Mouse (Mus musculus) intestine, embryonic 14.5 days (tissue): ENCODE measurements around the gene Prpf40b. TPM values are rescaled to one million over a fixed set of nuclear protein-coding genes. Genes with fewer than 3 reads are reported as not detected.

Experiments
- ATAC-seq: fragments of 200-750 bp; cut with Nextera tagmentation; replicated peaks from 2 replicates; pipeline ENCODE4 v1.8.0; 2017; ENCODE audit warnings: low read depth, moderate number of reproducible peaks, moderate TSS enrichment, moderate library complexity; ENCODE audit not compliant: low FRiP score, low TSS enrichment
- DNase-seq: peaks from one replicate; pipeline ENCODE4 v3.0.0-alpha.2; 2018; ENCODE audit warnings: low spot score
- H3K27ac ChIP-seq: fragments of 300-500 bp; sonication (generic); 2 replicates; pipeline ENCODE4 v1.5.1; 2014; ENCODE audit warnings: low read depth, mild to moderate bottlenecking, control low read depth
- H3K27me3 ChIP-seq: fragments of 300-500 bp; sonication (generic); replicated peaks from 2 replicates; pipeline ENCODE4 v1.6.1; 2014; ENCODE audit warnings: low read length, control low read depth; ENCODE audit not compliant: control insufficient read depth, insufficient read depth
- H3K36me3 ChIP-seq: fragments of 300-500 bp; sonication (generic); 2 replicates; pipeline ENCODE4 v1.6.1; 2014; ENCODE audit warnings: low read length, control low read depth; ENCODE audit not compliant: control insufficient read depth, insufficient read depth
- H3K4me1 ChIP-seq: fragments of 300-500 bp; sonication (generic); replicated peaks from 2 replicates; pipeline ENCODE4 v1.6.1; 2014; ENCODE audit warnings: low read length, control low read depth, mixed read lengths; ENCODE audit not compliant: control insufficient read depth, insufficient read depth
- H3K4me2 ChIP-seq: fragments of 300-500 bp; sonication (generic); 2 replicates; pipeline ENCODE4 v1.6.1; 2014; ENCODE audit warnings: low read length
- H3K4me3 ChIP-seq: fragments of 300-500 bp; sonication (generic); 2 replicates; pipeline ENCODE4 v1.5.1; 2014; ENCODE audit warnings: low read depth, low read length, control low read depth, mixed read lengths
- H3K9ac ChIP-seq: fragments of 300-500 bp; sonication (generic); 2 replicates; pipeline ENCODE4 v1.6.1; 2014; ENCODE audit warnings: mild to moderate bottlenecking, low read length
- H3K9me3 ChIP-seq: fragments of 300-500 bp; sonication (generic); 2 replicates; pipeline ENCODE4 v1.6.1; 2016; ENCODE audit warnings: low read length, control low read depth; ENCODE audit not compliant: control insufficient read depth
- WGBS: fragments of 180-500 bp; shearing (Covaris S2); extraction: QIAGEN DNeasy Blood & Tissue Kit; methylation state at CpG from one replicate; pipeline ENCODE4 v1.1.7; 2014; 5-methylcytosine and 5-hydroxymethylcytosine counted together
- polyA plus RNA-seq: library from polyadenylated mRNA; unstranded; fragments of >200 nt; fragmentation: Nextera tagmentation; extraction: Ambion mirVana; gene quantifications from 2 replicates; pipeline ENCODE4 v1.2.1, GENCODE M21; 2014

The Prpf40b gene
- polyA plus RNA-seq, 1 experiment from 2014 or later: 40.6 TPM

GRCm38 (mm10) chr15:99356462-99356861, 61.6 kb downstream of the Prpf40b start:
- no peaks in the 10 kb centered on the region for H3K27me3 ChIP-seq
- H3K36me3 ChIP-seq: no peaks in the 10 kb centered on the region
- no peak overlapping the region for H3K9ac ChIP-seq
- H3K4me2 ChIP-seq: no peak overlapping the region
- H3K4me3 ChIP-seq: no peak overlapping the region
- no peak overlapping the region for H3K27ac ChIP-seq
- ATAC-seq: no peak
- 0 out of 2 replicates have a peak, but pooled peaks cover 5% of the 10 kb centered on the region for H3K4me1 ChIP-seq
- no peak for DNase-seq
- 68% methylated on average over 6 of the region's 6 CpGs for WGBS
- H3K9me3 ChIP-seq: no peaks in the 10 kb centered on the region

DNA sequence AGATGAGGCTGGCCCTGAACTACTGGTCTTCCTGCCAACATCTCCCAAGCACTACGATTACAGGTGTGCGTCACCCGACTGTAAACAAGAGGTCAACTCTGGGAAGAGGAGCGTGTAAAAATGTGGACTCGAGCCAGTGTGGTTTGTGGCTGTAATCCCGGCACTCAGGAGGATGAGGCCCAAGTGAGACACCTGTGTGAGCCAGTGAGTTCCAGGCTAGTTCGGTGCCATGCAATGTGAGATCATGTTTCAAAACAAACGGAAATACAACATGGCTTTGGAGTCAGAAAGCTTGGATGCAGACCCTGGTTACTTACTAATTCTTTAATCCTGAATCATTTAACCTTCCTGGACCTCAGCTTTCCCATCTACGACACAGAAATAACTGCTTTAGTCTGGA, 64.1 kb downstream of the Prpf40b start:
- Histone ChIP-seq H3K27ac (no peak overlapping the region), H3K9ac (no peak overlapping the region), H3K4me2 (no peak overlapping the region), H3K36me3 (no peaks in the 10 kb centered on the region), H3K9me3 (no peaks in the 10 kb centered on the region), H3K4me1 (0 out of 2 replicates have a peak, but pooled peaks cover 3% of the 10 kb centered on the region), H3K4me3 (no peak overlapping the region), H3K27me3 (no peaks in the 10 kb centered on the region)
- DNase-seq: no peak
- WGBS: 82% methylated on average over 9 of the region's 9 CpGs
- no peak for ATAC-seq

- ATAC-seq: no peak
- no peak overlapping the region for H3K27ac ChIP-seq
- 75% methylated on average over 7 of the region's 7 CpGs for WGBS
- H3K4me1 ChIP-seq: peaks cover 7% of the 10 kb centered on the region
- no peak overlapping the region for H3K9ac ChIP-seq
- no peak overlapping the region for H3K4me3 ChIP-seq
- H3K27me3 ChIP-seq: no peaks in the 10 kb centered on the region
- H3K4me2 ChIP-seq: no peak overlapping the region
- no peaks in the 10 kb centered on the region for H3K36me3 ChIP-seq
- DNase-seq: no peak
- no peaks in the 10 kb centered on the region for H3K9me3 ChIP-seq
Observed at GRCm38 (mm10) chr15:99364022-99364530, 69.2 kb downstream of the Prpf40b start.

GRCm38 (mm10) chr15:99364921-99365320, 70.0 kb downstream of the Prpf40b start:
- H3K4me3 ChIP-seq: no peak overlapping the region
- 64% methylated on average over 8 of the region's 8 CpGs for WGBS
- H3K4me2 ChIP-seq: no peak overlapping the region
- ATAC-seq (no peak), DNase-seq (no peak)
- no peaks in the 10 kb centered on the region for H3K36me3 ChIP-seq
- no peak overlapping the region for H3K9ac ChIP-seq
- no peaks in the 10 kb centered on the region for H3K27me3 ChIP-seq
- H3K4me1 ChIP-seq: peaks cover 8% of the 10 kb centered on the region
- H3K27ac ChIP-seq: no peak overlapping the region
- H3K9me3 ChIP-seq: no peaks in the 10 kb centered on the region

Other genes starting within 250 kb of the Prpf40b start
- 54.4 and 56.3 TPM in 2 replicates for gene Prph, start 239.9 kb upstream of the Prpf40b start, polyA plus RNA-seq
- gene Troap, start 220.5 kb upstream of the Prpf40b start, polyA plus RNA-seq: 25.4 and 27.7 TPM in 2 replicates
- gene C1ql4, start 207.3 kb upstream of the Prpf40b start, polyA plus RNA-seq: 0.16 TPM in 1 of 2 replicates, not detected in the other
- gene Dnajc22, start 201.9 kb upstream of the Prpf40b start, polyA plus RNA-seq: 16.3 and 20.2 TPM in 2 replicates
- 38.4 and 41.4 TPM in 2 replicates for gene Spats2, start 169.2 kb upstream of the Prpf40b start, polyA plus RNA-seq
- 0.39 and 0.51 TPM in 2 replicates for gene Kcnh3, start 70.2 kb upstream of the Prpf40b start, polyA plus RNA-seq
- gene Mcrs1, start 43.1 kb upstream of the Prpf40b start, polyA plus RNA-seq: 146 and 154 TPM in 2 replicates
- gene Fam186b, start 801 bp downstream of the Prpf40b start, polyA plus RNA-seq: 0.11 and 0.24 TPM in 2 replicates
- gene Fmnl3, start 75.4 kb downstream of the Prpf40b start, polyA plus RNA-seq: 15.9 and 19.5 TPM in 2 replicates
- 368 and 370 TPM in 2 replicates for gene Tmbim6, start 97.8 kb downstream of the Prpf40b start, polyA plus RNA-seq
- gene Nckap5l, start 162.7 kb downstream of the Prpf40b start, polyA plus RNA-seq: 8.9 and 9.3 TPM in 2 replicates
- gene Bcdin3d, start 179.6 kb downstream of the Prpf40b start, polyA plus RNA-seq: 12.4 and 13.7 TPM in 2 replicates
- gene Faim2, start 233.1 kb downstream of the Prpf40b start, polyA plus RNA-seq: 0.41 and 0.42 TPM in 2 replicates